Mouse (Mus musculus): ENCODE data around the gene Slc7a8. TPM values are rescaled to one million over a fixed set of nuclear protein-coding genes. Genes with fewer than 3 reads are reported as not detected.
A peak's percentile ranks its signal among the peaks of the same experiment; 100 is the strongest.

Gene Slc7a8
- polyA plus RNA-seq, 1 experiment from 2014 or later = 7.1 TPM

GRCm38 (mm10) chr14:54721711-54722110 lies 60.0 kb downstream of the Slc7a8 start:
- no peaks in the 10 kb centered on the region; the same call in 1 of the 2 replicates for H3K27me3 ChIP-seq (replicated peaks; ENCODE audit: control insufficient read depth, insufficient read depth, low read length)

GRCm38 (mm10) chr14:54720654-54721350 lies 60.9 kb downstream of the Slc7a8 start:
- ATAC-seq (replicated peaks; ENCODE audit: low FRiP score) (no peak), DNase-seq (ENCODE audit: low spot score) (no peak)
- no peaks in the 10 kb centered on the region; the same call in 1 of the 2 replicates for H3K27me3 ChIP-seq (replicated peaks; ENCODE audit: control insufficient read depth, insufficient read depth, low read length)
- H3K4me3 ChIP-seq (ENCODE audit: low read depth, low read length) = no peak overlapping the region
- 82% methylated on average over 7 of the region's 7 CpGs for WGBS
- no peaks in the 10 kb centered on the region for H3K4me1 ChIP-seq (replicated peaks; ENCODE audit: control insufficient read depth, insufficient read depth, low read length)
- no peaks in the 10 kb centered on the region for H3K36me3 ChIP-seq (ENCODE audit: control insufficient read depth, insufficient read depth, low read length)
- H3K4me2 ChIP-seq = no peak overlapping the region
- H3K9me3 ChIP-seq (ENCODE audit: control insufficient read depth, low read length) = no peaks in the 10 kb centered on the region
- no peak overlapping the region for H3K9ac ChIP-seq (ENCODE audit: low read depth, low read length)
- no peak overlapping the region for H3K27ac ChIP-seq (ENCODE audit: low read depth, low read length)

More at GRCm38 (mm10) chr14:54721711-54722110, 60.0 kb downstream of the Slc7a8 start:
- DNase-seq (ENCODE audit: low spot score) (no peak), ATAC-seq (replicated peaks; ENCODE audit: low FRiP score) (no peak)
- Histone ChIP-seq H3K4me1 (replicated peaks; ENCODE audit: control insufficient read depth, insufficient read depth, low read length) (no peaks in the 10 kb centered on the region), H3K9ac (ENCODE audit: low read depth, low read length) (no peak overlapping the region), H3K4me2 (no peak overlapping the region), H3K36me3 (ENCODE audit: control insufficient read depth, insufficient read depth, low read length) (no peaks in the 10 kb centered on the region), H3K4me3 (ENCODE audit: low read depth, low read length) (no peak overlapping the region), H3K27ac (ENCODE audit: low read depth, low read length) (no peak overlapping the region), H3K9me3 (ENCODE audit: control insufficient read depth, low read length) (no peaks in the 10 kb centered on the region)
- 77% methylated on average over 10 of the region's 10 CpGs for WGBS

GRCm38 (mm10) chr14:54720041-54720440 lies 61.7 kb downstream of the Slc7a8 start:
- Histone ChIP-seq H3K9me3 (ENCODE audit: control insufficient read depth, low read length) (no peaks in the 10 kb centered on the region), H3K9ac (ENCODE audit: low read depth, low read length) (no peak overlapping the region), H3K27me3 (replicated peaks; ENCODE audit: control insufficient read depth, insufficient read depth, low read length) (no peaks in the 10 kb centered on the region; the same call in 1 of the 2 replicates), H3K36me3 (ENCODE audit: control insufficient read depth, insufficient read depth, low read length) (no peaks in the 10 kb centered on the region), H3K27ac (ENCODE audit: low read depth, low read length) (no peak overlapping the region), H3K4me1 (replicated peaks; ENCODE audit: control insufficient read depth, insufficient read depth, low read length) (no peaks in the 10 kb centered on the region), H3K4me3 (ENCODE audit: low read depth, low read length) (no peak overlapping the region), H3K4me2 (no peak overlapping the region)
- 85% methylated on average over 11 of the region's 11 CpGs for WGBS
- DNase-seq (ENCODE audit: low spot score) (no peak), ATAC-seq (replicated peaks; ENCODE audit: low FRiP score) (no peak)

GRCm38 (mm10) chr14:54715402-54715801 lies 66.3 kb downstream of the Slc7a8 start:
- H3K9me3 ChIP-seq (ENCODE audit: control insufficient read depth, low read length) = no peaks in the 10 kb centered on the region
- H3K9ac ChIP-seq (ENCODE audit: low read depth, low read length) = no peak overlapping the region
- no peaks in the 10 kb centered on the region for H3K4me1 ChIP-seq (replicated peaks; ENCODE audit: control insufficient read depth, insufficient read depth, low read length)
- ATAC-seq (replicated peaks; ENCODE audit: low FRiP score) (no peak), DNase-seq (ENCODE audit: low spot score) (no peak)
- H3K36me3 ChIP-seq (ENCODE audit: control insufficient read depth, insufficient read depth, low read length) = no peaks in the 10 kb centered on the region
- H3K27ac ChIP-seq (ENCODE audit: low read depth, low read length) = no peak overlapping the region
- no peak overlapping the region for H3K4me3 ChIP-seq (ENCODE audit: low read depth, low read length)
- H3K4me2 ChIP-seq = peak overlapping the region; percentile 74; the same call in 1 of the 2 replicates
- H3K27me3 ChIP-seq (replicated peaks; ENCODE audit: control insufficient read depth, insufficient read depth, low read length) = peaks cover 7% of the 10 kb centered on the region
- WGBS = 78% methylated on average over 1 of the region's 1 CpGs

GRCm38 (mm10) chr14:54714617-54715081 lies 67.1 kb downstream of the Slc7a8 start:
- H3K4me1 ChIP-seq (replicated peaks; ENCODE audit: control insufficient read depth, insufficient read depth, low read length) = no peaks in the 10 kb centered on the region
- ATAC-seq (replicated peaks; ENCODE audit: low FRiP score) (0 out of 2 replicates have a peak, but pooled peaks have one; percentile 32), DNase-seq (ENCODE audit: low spot score) (no peak)
- no peak overlapping the region for H3K9ac ChIP-seq (ENCODE audit: low read depth, low read length)
- 2% methylated on average over 15 of the region's 15 CpGs for WGBS
- no peak overlapping the region for H3K27ac ChIP-seq (ENCODE audit: low read depth, low read length)
- H3K4me2 ChIP-seq = peak overlapping the region; percentile 74
- no peaks in the 10 kb centered on the region for H3K9me3 ChIP-seq (ENCODE audit: control insufficient read depth, low read length)
- peaks cover 14% of the 10 kb centered on the region for H3K27me3 ChIP-seq (replicated peaks; ENCODE audit: control insufficient read depth, insufficient read depth, low read length)
- H3K4me3 ChIP-seq (ENCODE audit: low read depth, low read length) = peak overlapping the region; percentile 27
- no peaks in the 10 kb centered on the region for H3K36me3 ChIP-seq (ENCODE audit: control insufficient read depth, insufficient read depth, low read length)

GRCm38 (mm10) chr14:54714121-54714520 lies 67.6 kb downstream of the Slc7a8 start:
- peaks cover 20% of the 10 kb centered on the region for H3K27me3 ChIP-seq (replicated peaks; ENCODE audit: control insufficient read depth, insufficient read depth, low read length)
- DNase-seq (ENCODE audit: low spot score) = peak; percentile 69
- H3K4me3 ChIP-seq (ENCODE audit: low read depth, low read length) = peak overlapping the region; percentile 27
- no peaks in the 10 kb centered on the region for H3K9me3 ChIP-seq (ENCODE audit: control insufficient read depth, low read length)
- peak overlapping the region; percentile 74 for H3K4me2 ChIP-seq
- no peaks in the 10 kb centered on the region for H3K36me3 ChIP-seq (ENCODE audit: control insufficient read depth, insufficient read depth, low read length)
- WGBS = 2% methylated on average over 13 of the region's 13 CpGs
- no peak overlapping the region for H3K9ac ChIP-seq (ENCODE audit: low read depth, low read length)
- no peak overlapping the region for H3K27ac ChIP-seq (ENCODE audit: low read depth, low read length)
- no peak for ATAC-seq (replicated peaks; ENCODE audit: low FRiP score)
- no peaks in the 10 kb centered on the region for H3K4me1 ChIP-seq (replicated peaks; ENCODE audit: control insufficient read depth, insufficient read depth, low read length)

- Histone ChIP-seq H3K4me2 (0 out of 2 replicates have a peak overlapping the region, but pooled peaks have one; percentile 10), H3K36me3 (ENCODE audit: control insufficient read depth, insufficient read depth, low read length) (no peaks in the 10 kb centered on the region), H3K27me3 (replicated peaks; ENCODE audit: control insufficient read depth, insufficient read depth, low read length) (peaks cover 30% of the 10 kb centered on the region), H3K4me1 (replicated peaks; ENCODE audit: control insufficient read depth, insufficient read depth, low read length) (no peaks in the 10 kb centered on the region), H3K9ac (ENCODE audit: low read depth, low read length) (no peak overlapping the region), H3K9me3 (ENCODE audit: control insufficient read depth, low read length) (no peaks in the 10 kb centered on the region), H3K4me3 (ENCODE audit: low read depth, low read length) (no peak overlapping the region), H3K27ac (ENCODE audit: low read depth, low read length) (peak overlapping the region; percentile 27; the same call in 1 of the 2 replicates)
- ATAC-seq (replicated peaks; ENCODE audit: low FRiP score) (peak; percentile 37; the same call in 1 of the 2 replicates), DNase-seq (ENCODE audit: low spot score) (no peak)
- 39% methylated on average over 8 of the region's 8 CpGs for WGBS
These were observed 68.9 kb downstream of the Slc7a8 start for GRCm38 (mm10) chr14:54712861-54713260.

- DNase-seq (ENCODE audit: low spot score) = no peak
- Histone ChIP-seq H3K27me3 (replicated peaks; ENCODE audit: control insufficient read depth, insufficient read depth, low read length) (peaks cover 38% of the 10 kb centered on the region), H3K4me3 (ENCODE audit: low read depth, low read length) (no peak within 1 kb of the TSS), H3K4me2 (0 out of 2 replicates have a peak within 1 kb of the TSS, but pooled peaks have one; percentile 10), H3K4me1 (replicated peaks; ENCODE audit: control insufficient read depth, insufficient read depth, low read length) (peaks cover 2% of the 10 kb centered on the region), H3K36me3 (ENCODE audit: control insufficient read depth, insufficient read depth, low read length) (no peaks in the 10 kb centered on the region), H3K9me3 (ENCODE audit: control insufficient read depth, low read length) (no peaks in the 10 kb centered on the region), H3K27ac (ENCODE audit: low read depth, low read length) (peak within 1 kb of the TSS; percentile 27; the same call in 1 of the 2 replicates), H3K9ac (ENCODE audit: low read depth, low read length) (no peak within 1 kb of the TSS)
- ATAC-seq (replicated peaks; ENCODE audit: low FRiP score) = no peak
- WGBS = 73% methylated on average over 7 of the region's 7 CpGs
These were observed 69.7 kb downstream of the Slc7a8 start, which contains the start of gene Cebpe for GRCm38 (mm10) chr14:54712074-54712473. Cebpe (minus strand) TSS chr14:54712174.
